Mouse (Mus musculus): ENCODE measurements at regions not wholly inside any gene's neighbourhood (a gene's known extent, or its start where the extent isn't known, plus 50 kb on each side); places are given as distances from the start of the nearest gene placed in this dataset.

- no peaks in the 10 kb centered on the region for H3K27me3 ChIP-seq (ENCODE audit: insufficient read depth, poor library complexity, severe bottlenecking)
- no peak overlapping the region for H3K27ac ChIP-seq
- H3K9me3 ChIP-seq: no peaks in the 10 kb centered on the region
- 90% methylated on average over 2 of the region's 2 CpGs for WGBS
- H3K36me3 ChIP-seq: no peaks in the 10 kb centered on the region
- H3K4me1 ChIP-seq (replicated peaks): no peaks in the 10 kb centered on the region
- H3K4me3 ChIP-seq: no peak overlapping the region
- no peak for DNase-seq (ENCODE audit: low spot score)
Measured at GRCm38 (mm10) chr16:86044695-86045094, 143.1 kb upstream of the Adamts5 start.

- H3K27me3 ChIP-seq (ENCODE audit: insufficient read depth, poor library complexity, severe bottlenecking): no peaks in the 10 kb centered on the region
- DNase-seq (ENCODE audit: low spot score): no peak
- no peaks in the 10 kb centered on the region for H3K4me1 ChIP-seq (replicated peaks)
- no peaks in the 10 kb centered on the region for H3K36me3 ChIP-seq
- no peaks in the 10 kb centered on the region for H3K9me3 ChIP-seq
- 90% methylated on average over 9 of the region's 9 CpGs for WGBS
- no peak overlapping the region for H3K27ac ChIP-seq
- H3K4me3 ChIP-seq: no peak overlapping the region
Measured at GRCm38 (mm10) chr16:86034772-86035171, 133.1 kb upstream of the Adamts5 start.

- no peaks in the 10 kb centered on the region for H3K36me3 ChIP-seq
- no peaks in the 10 kb centered on the region for H3K27me3 ChIP-seq (ENCODE audit: insufficient read depth, poor library complexity, severe bottlenecking)
- no peak overlapping the region for H3K4me3 ChIP-seq
- no peaks in the 10 kb centered on the region for H3K4me1 ChIP-seq (replicated peaks)
- no peak for DNase-seq (ENCODE audit: low spot score)
- 72% methylated on average over 2 of the region's 2 CpGs for WGBS
- H3K9me3 ChIP-seq: no peaks in the 10 kb centered on the region
- no peak overlapping the region for H3K27ac ChIP-seq
Measured at GRCm38 (mm10) chr16:86027700-86028099, 126.1 kb upstream of the Adamts5 start.

GRCm38 (mm10) chr16:86015336-86015735 lies 113.7 kb upstream of the Adamts5 start:
- Histone ChIP-seq H3K27ac (no peak overlapping the region), H3K4me1 (replicated peaks) (no peaks in the 10 kb centered on the region), H3K4me3 (no peak overlapping the region), H3K9me3 (no peaks in the 10 kb centered on the region), H3K27me3 (ENCODE audit: insufficient read depth, poor library complexity, severe bottlenecking) (no peaks in the 10 kb centered on the region), H3K36me3 (no peaks in the 10 kb centered on the region)
- WGBS: 86% methylated on average over 1 of the region's 1 CpGs
- no peak for DNase-seq (ENCODE audit: low spot score)

GRCm38 (mm10) chr16:86011051-86011450 lies 109.4 kb upstream of the Adamts5 start:
- H3K4me3 ChIP-seq: no peak overlapping the region
- WGBS: 74% methylated on average over 5 of the region's 5 CpGs
- no peak for DNase-seq (ENCODE audit: low spot score)

GRCm38 (mm10) chr16:86009638-86010329 lies 108.2 kb upstream of the Adamts5 start:
- Histone ChIP-seq H3K27me3 (ENCODE audit: insufficient read depth, poor library complexity, severe bottlenecking) (no peaks in the 10 kb centered on the region), H3K4me3 (no peak overlapping the region), H3K27ac (no peak overlapping the region), H3K4me1 (replicated peaks) (no peaks in the 10 kb centered on the region), H3K36me3 (no peaks in the 10 kb centered on the region), H3K9me3 (no peaks in the 10 kb centered on the region)
- DNase-seq (ENCODE audit: low spot score): no peak
- WGBS: 71% methylated on average over 3 of the region's 3 CpGs

More at GRCm38 (mm10) chr16:86011051-86011450, 109.4 kb upstream of the Adamts5 start:
- Histone ChIP-seq H3K9me3 (no peaks in the 10 kb centered on the region), H3K36me3 (no peaks in the 10 kb centered on the region), H3K27ac (no peak overlapping the region), H3K4me1 (replicated peaks) (no peaks in the 10 kb centered on the region), H3K27me3 (ENCODE audit: insufficient read depth, poor library complexity, severe bottlenecking) (no peaks in the 10 kb centered on the region)

- no peak for DNase-seq (ENCODE audit: low spot score)
- no peaks in the 10 kb centered on the region for H3K27me3 ChIP-seq (ENCODE audit: insufficient read depth, poor library complexity, severe bottlenecking)
- H3K27ac ChIP-seq: no peak overlapping the region
- no peaks in the 10 kb centered on the region for H3K36me3 ChIP-seq
- WGBS: 88% methylated on average over 1 of the region's 1 CpGs
- H3K4me1 ChIP-seq (replicated peaks): no peaks in the 10 kb centered on the region
- H3K4me3 ChIP-seq: no peak overlapping the region
- no peaks in the 10 kb centered on the region for H3K9me3 ChIP-seq
Measured at GRCm38 (mm10) chr16:86007799-86008198, 106.2 kb upstream of the Adamts5 start.

GRCm38 (mm10) chr16:86000846-86001245 lies 99.2 kb upstream of the Adamts5 start:
- no peak for DNase-seq (ENCODE audit: low spot score)
- Histone ChIP-seq H3K27ac (no peak overlapping the region), H3K4me3 (no peak overlapping the region), H3K9me3 (no peaks in the 10 kb centered on the region), H3K27me3 (ENCODE audit: insufficient read depth, poor library complexity, severe bottlenecking) (no peaks in the 10 kb centered on the region), H3K4me1 (replicated peaks) (no peaks in the 10 kb centered on the region), H3K36me3 (no peaks in the 10 kb centered on the region)
- 88% methylated on average over 1 of the region's 1 CpGs for whole genome bisulfite sequencing

- Histone ChIP-seq H3K27ac (no peak overlapping the region), H3K4me3 (no peak overlapping the region), H3K4me1 (replicated peaks) (no peaks in the 10 kb centered on the region), H3K9me3 (no peaks in the 10 kb centered on the region), H3K27me3 (ENCODE audit: insufficient read depth, poor library complexity, severe bottlenecking) (no peaks in the 10 kb centered on the region), H3K36me3 (no peaks in the 10 kb centered on the region)
- 88% methylated on average over 2 of the region's 2 CpGs for WGBS
- DNase-seq (ENCODE audit: low spot score): no peak
Measured at GRCm38 (mm10) chr16:85985841-85986240, 84.2 kb upstream of the Adamts5 start.

GRCm38 (mm10) chr16:85977102-85977501 lies 75.5 kb upstream of the Adamts5 start:
- Histone ChIP-seq H3K4me1 (replicated peaks) (no peaks in the 10 kb centered on the region), H3K4me3 (no peak overlapping the region), H3K27ac (no peak overlapping the region), H3K36me3 (no peaks in the 10 kb centered on the region), H3K27me3 (ENCODE audit: insufficient read depth, poor library complexity, severe bottlenecking) (no peaks in the 10 kb centered on the region), H3K9me3 (no peaks in the 10 kb centered on the region)
- no peak for DNase-seq (ENCODE audit: low spot score)
- 80% methylated on average over 2 of the region's 2 CpGs for WGBS

GRCm38 (mm10) chr16:85966892-85967444 lies 65.3 kb upstream of the Adamts5 start:
- no peak for DNase-seq (ENCODE audit: low spot score)
- whole genome bisulfite sequencing: 60% methylated on average over 4 of the region's 4 CpGs

GRCm38 (mm10) chr16:85966251-85966650 lies 64.6 kb upstream of the Adamts5 start:
- Histone ChIP-seq H3K36me3 (no peaks in the 10 kb centered on the region), H3K9me3 (no peaks in the 10 kb centered on the region), H3K4me1 (replicated peaks) (peaks cover 20% of the 10 kb centered on the region), H3K4me3 (no peak overlapping the region), H3K27me3 (ENCODE audit: insufficient read depth, poor library complexity, severe bottlenecking) (no peaks in the 10 kb centered on the region), H3K27ac (no peak overlapping the region)
- no peak for DNase-seq (ENCODE audit: low spot score)
- WGBS: 82% methylated on average over 4 of the region's 4 CpGs

More at GRCm38 (mm10) chr16:85966892-85967444, 65.3 kb upstream of the Adamts5 start:
- Histone ChIP-seq H3K27me3 (ENCODE audit: insufficient read depth, poor library complexity, severe bottlenecking) (no peaks in the 10 kb centered on the region), H3K9me3 (no peaks in the 10 kb centered on the region), H3K4me3 (no peak overlapping the region), H3K27ac (0 out of 2 replicates have a peak overlapping the region, but pooled peaks have one; percentile 16), H3K4me1 (replicated peaks) (peaks cover 20% of the 10 kb centered on the region), H3K36me3 (no peaks in the 10 kb centered on the region)

- WGBS: 40% methylated on average over 2 of the region's 2 CpGs
- peak; percentile 32 for DNase-seq (ENCODE audit: low spot score)
- Histone ChIP-seq H3K4me3 (no peak overlapping the region), H3K27me3 (ENCODE audit: insufficient read depth, poor library complexity, severe bottlenecking) (no peaks in the 10 kb centered on the region), H3K4me1 (replicated peaks) (peaks cover 20% of the 10 kb centered on the region), H3K36me3 (no peaks in the 10 kb centered on the region), H3K27ac (peak overlapping the region; percentile 83), H3K9me3 (no peaks in the 10 kb centered on the region)
Measured at GRCm38 (mm10) chr16:85964352-85965210, 63.0 kb upstream of the Adamts5 start.
